Mouse (Mus musculus): Measurements from ENCODE around the gene Nemf. TPM values are rescaled to one million over a fixed set of nuclear protein-coding genes. Genes with fewer than 3 reads are reported as not detected.
A peak's percentile ranks its signal among the peaks of the same experiment; 100 is the strongest.
"Not testable (repeated sequence)": the region's sequence is repeated elsewhere in the genome, so short reads cannot be mapped to it uniquely, and the experiment has no call there.

Nemf gene
- total RNA-seq, 1 experiment: 47.9 TPM

- peak overlapping the region; percentile 73 to 75 for H3K4me3 ChIP-seq (ENCODE audit: insufficient read depth in 1 of 2, low read depth in 1 of 2, low read length in 2 of 2, poor library complexity in 1 of 2, severe bottlenecking in 1 of 2)
- no peak for DNase-seq (ENCODE audit: low read depth, low spot score)
- H3K27ac ChIP-seq (ENCODE audit: insufficient read depth, low read depth, low read length, poor library complexity, severe bottlenecking): peak overlapping the region; percentile 95
- TF ChIP-seq ZNF384 (IDR thresholded peaks at IDR 0.05; ENCODE audit: low read depth, low read length): no peak
- no peak for TF ChIP-seq MAFK (IDR thresholded peaks at IDR 0.05; ENCODE audit: insufficient read depth, low read depth, low read length)
- TF ChIP-seq CHD2 (IDR thresholded peaks at IDR 0.05; ENCODE audit: low read depth, low read length): no peak
- no peak for TF ChIP-seq ZC3H11A (IDR thresholded peaks at IDR 0.05; ENCODE audit: borderline replicate concordance, low read depth, low read length)
- no peak for TF ChIP-seq HCFC1 (IDR thresholded peaks at IDR 0.05; ENCODE audit: borderline replicate concordance, insufficient read depth, low read length)
- no peaks in the 10 kb centered on the region for H3K36me3 ChIP-seq (ENCODE audit: control insufficient read depth, insufficient read depth, low read length, poor library complexity, severe bottlenecking)
- H3K9me3 ChIP-seq (ENCODE audit: control insufficient read depth, insufficient read depth, low read depth, low read length): no peaks in the 10 kb centered on the region
- H3K9ac ChIP-seq (ENCODE audit: insufficient read depth, low read depth, low read length, poor library complexity, severe bottlenecking): peak overlapping the region; percentile 92
- peaks cover 0 to 2% of the 10 kb centered on the region in 2 experiments; a peak in 1 of 4 replicates for H3K4me1 ChIP-seq (ENCODE audit: control insufficient read depth in 2 of 2, insufficient read depth in 2 of 2, low read length in 2 of 2, poor library complexity in 1 of 2)
- in situ Hi-C loops (cut with MboI; ENCODE audit: low sequenced_read_pairs in 2 of 2, unreplicated experiment in 2 of 2): no loop called here
These were observed 7.2 kb upstream of the Nemf start for GRCm38 (mm10) chr12:69363899-69364762.

- in situ Hi-C loops (cut with MboI; ENCODE audit: low sequenced_read_pairs in 2 of 2, unreplicated experiment in 2 of 2); H3K27ac ChIP-seq (ENCODE audit: insufficient read depth, low read depth, low read length, poor library complexity, severe bottlenecking); H3K9ac ChIP-seq (ENCODE audit: insufficient read depth, low read depth, low read length, poor library complexity, severe bottlenecking); H3K36me3 ChIP-seq (ENCODE audit: control insufficient read depth, insufficient read depth, low read length, poor library complexity, severe bottlenecking); H3K4me1 ChIP-seq (ENCODE audit: control insufficient read depth in 2 of 2, insufficient read depth in 2 of 2, low read length in 2 of 2, poor library complexity in 1 of 2); H3K9me3 ChIP-seq (ENCODE audit: control insufficient read depth, insufficient read depth, low read depth, low read length); DNase-seq (ENCODE audit: low read depth, low spot score): not testable (repeated sequence)
- TF ChIP-seq ZNF384 (IDR thresholded peaks at IDR 0.05; ENCODE audit: low read depth, low read length): peak; percentile 66
- 0 out of 4 replicates have a peak overlapping the region, but pooled peaks of 1 of the 2 experiments have one; percentile 75 for H3K4me3 ChIP-seq (ENCODE audit: insufficient read depth in 1 of 2, low read depth in 1 of 2, low read length in 2 of 2, poor library complexity in 1 of 2, severe bottlenecking in 1 of 2)
These were observed 6.1 kb upstream of the Nemf start for GRCm38 (mm10) chr12:69363110-69363509.

DNA sequence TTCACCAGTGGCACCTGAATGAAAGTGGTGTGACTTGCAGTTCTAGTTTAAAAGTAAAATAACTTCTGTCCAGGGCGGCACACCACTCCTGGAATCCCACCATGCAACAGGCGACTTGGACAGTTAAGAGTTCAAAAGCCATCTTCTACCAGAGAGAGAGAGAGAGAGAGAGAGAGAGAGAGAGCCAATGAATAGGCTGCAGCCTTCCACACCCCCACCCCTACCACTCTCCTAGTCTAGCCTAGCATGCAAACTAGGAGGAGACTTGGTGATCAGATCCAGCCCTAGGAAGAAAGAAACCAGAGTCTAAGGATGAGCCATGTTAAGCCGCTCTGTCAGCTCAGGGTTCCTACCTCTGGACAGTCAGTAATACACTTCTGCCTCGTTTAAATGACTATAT is 5.4 kb upstream of the Nemf start:
- no peak overlapping the region; the same call in 1 of the 2 replicates for H3K27ac ChIP-seq (ENCODE audit: insufficient read depth, low read depth, low read length, poor library complexity, severe bottlenecking)
- in situ Hi-C loops (cut with MboI; ENCODE audit: low sequenced_read_pairs in 2 of 2, unreplicated experiment in 2 of 2): no loop called here
- H3K4me1 ChIP-seq (ENCODE audit: control insufficient read depth in 2 of 2, insufficient read depth in 2 of 2, low read length in 2 of 2, poor library complexity in 1 of 2): peaks cover 0 to 2% of the 10 kb centered on the region in 2 experiments; a peak in 1 of 4 replicates
- no peaks in the 10 kb centered on the region for H3K9me3 ChIP-seq (ENCODE audit: control insufficient read depth, insufficient read depth, low read depth, low read length)
- no peak for DNase-seq (ENCODE audit: low read depth, low spot score)
- no peak overlapping the region for H3K9ac ChIP-seq (ENCODE audit: insufficient read depth, low read depth, low read length, poor library complexity, severe bottlenecking)
- TF ChIP-seq MAFK (IDR thresholded peaks at IDR 0.05; ENCODE audit: insufficient read depth, low read depth, low read length): no peak
- no peak for TF ChIP-seq CHD2 (IDR thresholded peaks at IDR 0.05; ENCODE audit: low read depth, low read length)
- no peak for TF ChIP-seq ZC3H11A (IDR thresholded peaks at IDR 0.05; ENCODE audit: borderline replicate concordance, low read depth, low read length)
- no peak for TF ChIP-seq ZNF384 (IDR thresholded peaks at IDR 0.05; ENCODE audit: low read depth, low read length)
- TF ChIP-seq HCFC1 (IDR thresholded peaks at IDR 0.05; ENCODE audit: borderline replicate concordance, insufficient read depth, low read length): no peak
- peak overlapping the region in 1 of 2 experiments; percentile 90; a peak in 2 of 4 replicates for H3K4me3 ChIP-seq (ENCODE audit: insufficient read depth in 1 of 2, low read depth in 1 of 2, low read length in 2 of 2, poor library complexity in 1 of 2, severe bottlenecking in 1 of 2)
- no peaks in the 10 kb centered on the region for H3K36me3 ChIP-seq (ENCODE audit: control insufficient read depth, insufficient read depth, low read length, poor library complexity, severe bottlenecking)

- H3K9me3 ChIP-seq (ENCODE audit: control insufficient read depth, insufficient read depth, low read depth, low read length): no peaks in the 10 kb centered on the region
- TF ChIP-seq ZNF384 (IDR thresholded peaks at IDR 0.05; ENCODE audit: low read depth, low read length) (no peak), HCFC1 (IDR thresholded peaks at IDR 0.05; ENCODE audit: borderline replicate concordance, insufficient read depth, low read length) (no peak), MAFK (IDR thresholded peaks at IDR 0.05; ENCODE audit: insufficient read depth, low read depth, low read length) (no peak), CHD2 (IDR thresholded peaks at IDR 0.05; ENCODE audit: low read depth, low read length) (no peak), ZC3H11A (IDR thresholded peaks at IDR 0.05; ENCODE audit: borderline replicate concordance, low read depth, low read length) (no peak)
- H3K27ac ChIP-seq (ENCODE audit: insufficient read depth, low read depth, low read length, poor library complexity, severe bottlenecking): peak overlapping the region; percentile 45; the same call in 1 of the 2 replicates
- peak overlapping the region; percentile 63 for H3K9ac ChIP-seq (ENCODE audit: insufficient read depth, low read depth, low read length, poor library complexity, severe bottlenecking)
- in situ Hi-C loops (cut with MboI; ENCODE audit: low sequenced_read_pairs in 2 of 2, unreplicated experiment in 2 of 2): no loop called here
- H3K4me1 ChIP-seq (ENCODE audit: control insufficient read depth in 2 of 2, insufficient read depth in 2 of 2, low read length in 2 of 2, poor library complexity in 1 of 2): peaks cover 0 to 2% of the 10 kb centered on the region in 2 experiments; a peak in 1 of 4 replicates
- DNase-seq (ENCODE audit: low read depth, low spot score): no peak
- peak overlapping the region; percentile 65 to 90 for H3K4me3 ChIP-seq (ENCODE audit: insufficient read depth in 1 of 2, low read depth in 1 of 2, low read length in 2 of 2, poor library complexity in 1 of 2, severe bottlenecking in 1 of 2)
- no peaks in the 10 kb centered on the region for H3K36me3 ChIP-seq (ENCODE audit: control insufficient read depth, insufficient read depth, low read length, poor library complexity, severe bottlenecking)
These were observed 5.0 kb upstream of the Nemf start for GRCm38 (mm10) chr12:69361919-69362318.

All from ES-E14 (cell line).